Mouse (Mus musculus) ES-E14 (cell line): ENCODE measurements around the gene Ybx3.

ENCODE experiments used
- MAFK ChIP-seq: IDR thresholded peaks from 2 replicates; pipeline ENCODE4 v1.6.1; 2014; ENCODE audit warnings: mild to moderate bottlenecking, low read depth, low read length, inconsistent platforms; ENCODE audit not compliant: insufficient read depth
- ZNF384 ChIP-seq: IDR thresholded peaks from 2 replicates; pipeline ENCODE4 v1.6.1; 2012; ENCODE audit warnings: low read depth, low read length, inconsistent platforms

DNA sequence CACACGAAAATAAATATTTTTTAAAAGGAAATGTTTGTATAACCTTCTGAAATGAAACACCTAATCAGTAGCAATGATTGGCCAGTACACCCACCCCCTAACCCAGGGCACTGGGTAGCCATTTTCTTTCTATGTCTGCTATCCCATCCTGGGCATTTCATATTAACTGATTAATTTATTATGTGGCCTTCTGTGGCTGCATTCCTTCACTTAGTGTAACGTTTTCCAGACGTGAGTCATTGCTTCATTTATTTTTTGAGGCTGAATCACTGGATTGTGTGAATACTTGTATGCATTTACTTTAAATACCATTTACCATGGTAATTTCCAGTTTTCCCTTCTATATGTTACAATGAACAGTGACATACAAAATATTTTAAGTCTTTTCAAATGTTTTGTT lies 48.2 kb downstream of the Ybx3 start:
- TF ChIP-seq MAFK = no peak
- no peak for TF ChIP-seq ZNF384
